Mouse (Mus musculus): Measurements from ENCODE around the gene Wnt16.

GRCm38 (mm10) chr6:22277941-22278340, 10.1 kb upstream of the Wnt16 start:
- TF ChIP-seq POLR2A (IDR thresholded peaks at IDR 0.05; ENCODE audit: insufficient read depth, low read length) (no peak), CTCF (IDR thresholded peaks at IDR 0.05; ENCODE audit: low read depth, low read length) (no peak), EP300 (IDR thresholded peaks at IDR 0.05; ENCODE audit: insufficient read depth, low read depth, low read length) (no peak)
